Mouse (Mus musculus): ENCODE data around the gene 2310022A10Rik. TPM values are rescaled to one million over a fixed set of nuclear protein-coding genes. Genes with fewer than 3 reads are reported as not detected.
"Not testable (repeated sequence)": the region's sequence is repeated elsewhere in the genome, so short reads cannot be mapped to it uniquely, and the experiment has no call there.

The 2310022A10Rik gene
- total RNA-seq, 2 experiments from 2014 or later: 21.6 to 28.0 TPM

DNA sequence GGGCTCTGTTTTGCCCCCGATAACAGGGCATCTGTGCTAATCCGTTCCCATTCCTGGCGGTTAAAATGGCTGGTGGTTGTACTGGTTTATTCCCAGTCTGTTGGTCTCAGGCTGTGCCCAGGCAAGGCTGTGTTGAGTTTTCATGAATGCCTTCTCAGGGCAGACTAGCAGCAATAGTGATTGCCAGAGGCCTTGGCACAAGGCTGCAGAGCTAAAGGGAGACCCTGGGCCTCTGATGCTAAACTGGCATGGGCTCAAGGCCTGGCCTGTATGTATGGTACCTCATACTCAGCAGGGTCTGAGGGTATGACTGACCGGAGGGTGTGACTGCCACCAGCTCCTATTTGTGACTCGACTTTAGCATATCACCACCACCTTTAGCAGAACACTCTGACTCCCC lies 57.8 kb downstream of the 2310022A10Rik start:
- no peak for DNase-seq (ENCODE audit: low spot score in 2 of 2)

DNA sequence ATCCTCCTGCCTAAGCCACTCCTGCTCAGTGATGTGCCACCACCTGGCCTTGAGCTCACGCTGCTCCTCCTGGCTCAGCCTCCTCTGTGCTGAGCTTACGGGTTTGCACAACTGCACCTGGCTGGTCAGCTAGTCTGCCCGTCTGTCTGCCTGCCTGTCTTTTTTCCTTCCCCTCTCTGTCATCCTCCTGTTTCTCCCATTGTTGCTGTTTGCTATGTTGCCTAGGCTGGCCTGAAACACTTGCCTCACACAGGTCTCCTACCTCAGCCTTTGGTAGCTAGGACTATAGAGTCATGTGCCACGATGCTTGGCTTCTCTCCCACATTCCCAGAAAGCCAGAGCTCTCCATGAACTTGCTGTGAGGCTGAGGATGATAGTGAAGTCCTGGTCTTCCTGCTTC lies 59.9 kb downstream of the 2310022A10Rik start:
- no peak for DNase-seq (ENCODE audit: low spot score in 2 of 2)

DNA sequence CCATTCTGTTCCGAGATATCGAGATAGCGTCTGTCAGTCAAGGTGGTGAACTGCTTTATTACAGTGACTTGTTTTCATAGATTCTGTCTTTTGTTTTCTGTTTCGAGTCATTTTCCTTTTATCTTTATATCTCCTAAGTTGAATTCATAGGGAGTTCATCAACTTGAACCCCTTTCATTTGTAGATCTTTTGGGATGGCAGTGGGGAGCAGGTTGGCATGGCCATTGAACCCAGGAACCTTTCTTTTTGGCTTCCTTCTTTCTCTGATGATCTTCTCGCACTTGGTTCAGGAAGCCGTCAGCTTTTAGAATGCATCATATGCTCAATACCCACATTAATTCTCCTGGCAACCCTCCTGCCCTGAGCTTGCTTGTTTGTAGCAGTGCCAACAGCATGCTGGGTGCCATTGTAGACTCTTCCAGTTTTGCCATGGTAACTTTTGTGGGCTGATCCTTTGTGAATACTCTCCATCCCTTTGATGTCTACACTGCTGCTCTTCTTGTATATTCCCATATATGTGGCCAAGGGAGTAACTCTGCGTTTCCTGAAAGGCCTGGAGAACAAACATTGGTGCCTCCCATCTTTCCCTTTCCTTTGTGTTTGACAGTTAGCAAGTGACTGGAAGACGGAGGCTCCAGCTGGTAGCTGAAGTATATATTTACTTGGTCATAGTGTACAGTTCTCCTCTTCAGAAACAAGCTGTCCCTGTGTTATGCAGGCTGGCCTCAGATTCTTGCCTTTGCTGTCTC lies 60.9 kb downstream of the 2310022A10Rik start:
- DNase-seq (ENCODE audit: low spot score in 2 of 2): no peak

DNA sequence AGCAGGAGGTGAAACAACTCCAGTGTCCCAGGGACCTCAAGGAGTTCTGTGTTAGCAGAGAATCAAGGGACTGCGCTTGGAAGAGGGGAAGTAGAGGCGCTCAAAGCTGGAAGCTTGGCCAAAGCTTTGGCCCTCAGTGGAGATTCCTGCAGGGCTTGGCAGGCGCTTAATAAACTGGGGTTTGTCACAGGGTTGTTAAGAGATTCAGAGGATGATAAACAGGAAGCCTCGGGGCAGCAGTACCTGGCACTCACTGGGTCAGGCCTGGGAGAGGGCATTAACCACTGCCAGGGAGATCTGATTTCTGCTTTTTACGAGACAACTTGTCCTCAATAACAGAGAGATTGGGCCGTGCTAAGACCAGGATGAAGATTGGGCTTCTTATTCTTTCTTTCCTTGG lies 68.0 kb downstream of the 2310022A10Rik start:
- DNase-seq (ENCODE audit: low spot score in 2 of 2): no peak

DNA sequence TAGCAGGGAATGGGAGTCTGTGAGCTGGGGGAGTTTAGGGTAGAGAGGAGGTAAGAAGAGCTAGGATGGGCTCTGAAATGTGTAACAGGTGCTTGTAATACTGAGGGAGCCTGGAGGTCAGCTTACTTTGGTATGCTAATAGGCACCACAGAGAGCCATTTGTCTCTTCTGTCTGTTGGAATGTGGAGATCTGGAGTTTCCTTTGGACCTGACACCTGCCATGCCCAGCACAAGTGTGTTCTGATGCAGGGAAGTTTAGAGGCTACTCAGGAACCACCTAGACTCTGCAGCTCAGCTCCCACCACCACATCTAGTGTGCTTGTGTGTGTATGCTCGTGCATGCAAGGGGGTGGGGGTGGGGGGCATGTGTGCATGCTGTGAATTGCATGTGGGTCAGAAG lies 69.2 kb downstream of the 2310022A10Rik start:
- DNase-seq (ENCODE audit: low spot score in 2 of 2): no peak

DNA sequence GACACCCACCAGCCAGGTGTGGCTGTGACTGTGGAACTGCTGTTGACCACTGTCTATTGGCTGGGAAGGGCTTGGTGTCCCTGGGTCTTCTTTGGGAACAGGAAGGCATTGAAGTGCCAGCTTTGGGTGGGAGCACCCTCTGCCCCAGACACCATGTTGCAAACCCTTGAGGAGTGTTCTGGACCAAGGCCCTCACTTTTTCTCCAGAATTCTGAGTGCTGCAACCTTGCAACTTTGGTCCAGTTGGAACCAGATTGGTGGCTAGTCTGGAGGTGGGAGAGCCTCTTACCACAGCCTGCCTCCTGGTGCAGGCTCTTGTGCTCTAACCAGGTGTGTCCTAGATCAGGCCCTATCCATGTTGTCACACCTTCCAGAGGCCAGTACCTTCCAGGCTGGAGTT lies 71.9 kb downstream of the 2310022A10Rik start:
- DNase-seq (ENCODE audit: low spot score in 2 of 2): no peak

DNA sequence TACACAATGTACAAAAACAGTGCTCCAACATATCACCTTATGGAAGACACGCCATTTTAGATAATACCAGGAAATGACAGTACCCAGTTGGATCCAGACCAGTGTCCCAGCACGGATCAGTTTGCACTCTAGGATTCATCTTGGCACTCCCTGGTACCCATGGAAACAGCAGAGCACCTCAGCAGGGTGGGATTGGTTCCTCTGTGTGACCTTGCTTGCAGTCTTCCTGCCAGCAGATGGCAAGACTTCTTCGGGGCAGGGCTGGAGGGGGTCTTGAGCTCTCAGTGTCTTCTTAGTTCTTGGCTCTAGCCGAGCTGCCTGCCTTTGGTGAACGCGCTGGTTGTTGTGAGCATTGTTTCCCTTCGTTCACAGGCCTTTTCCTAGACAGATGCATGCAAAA lies 74.7 kb downstream of the 2310022A10Rik start:
- DNase-seq (ENCODE audit: low spot score in 2 of 2): no peak

DNA sequence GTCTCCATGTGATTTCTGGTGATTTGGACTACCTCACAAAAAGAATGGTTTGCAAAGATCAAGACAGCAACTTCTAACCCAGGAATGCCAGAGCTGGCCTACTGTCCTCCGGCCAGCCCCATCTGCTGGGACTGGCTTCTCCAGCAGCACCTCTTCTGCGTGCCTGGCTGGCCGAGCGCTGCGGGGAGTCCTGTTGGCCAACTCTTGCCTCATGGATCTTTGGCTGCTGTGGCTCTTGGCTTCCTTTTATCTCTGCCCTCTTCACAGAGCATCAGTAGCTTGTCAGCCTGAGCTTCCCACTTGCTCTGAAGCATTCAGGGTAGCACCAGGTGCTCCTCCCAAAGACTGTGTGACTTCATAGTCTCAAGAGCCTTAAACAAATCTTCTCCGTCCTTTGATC lies 75.2 kb downstream of the 2310022A10Rik start:
- DNase-seq (ENCODE audit: low spot score in 2 of 2): no peak

DNA sequence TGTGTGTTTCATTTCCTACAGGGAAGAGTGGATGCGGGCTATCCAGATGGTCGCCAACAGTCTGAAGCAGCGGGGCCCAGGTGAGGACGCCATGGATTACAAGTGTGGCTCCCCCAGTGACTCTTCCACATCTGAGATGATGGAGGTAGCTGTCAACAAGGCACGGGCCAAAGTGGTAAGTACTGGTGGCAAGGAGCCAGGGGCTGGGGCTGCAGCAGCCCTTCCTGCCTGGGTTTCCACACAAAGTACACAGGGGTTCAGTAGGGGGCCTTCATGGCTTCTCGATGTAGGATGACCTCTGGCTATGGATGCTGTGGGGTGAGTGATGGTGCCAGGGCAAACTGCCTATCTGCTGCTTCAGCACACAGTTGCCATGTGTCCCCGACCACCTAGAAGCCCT lies 75.8 kb downstream of the 2310022A10Rik start:
- DNase-seq (ENCODE audit: low spot score in 2 of 2): not testable (repeated sequence)

DNA sequence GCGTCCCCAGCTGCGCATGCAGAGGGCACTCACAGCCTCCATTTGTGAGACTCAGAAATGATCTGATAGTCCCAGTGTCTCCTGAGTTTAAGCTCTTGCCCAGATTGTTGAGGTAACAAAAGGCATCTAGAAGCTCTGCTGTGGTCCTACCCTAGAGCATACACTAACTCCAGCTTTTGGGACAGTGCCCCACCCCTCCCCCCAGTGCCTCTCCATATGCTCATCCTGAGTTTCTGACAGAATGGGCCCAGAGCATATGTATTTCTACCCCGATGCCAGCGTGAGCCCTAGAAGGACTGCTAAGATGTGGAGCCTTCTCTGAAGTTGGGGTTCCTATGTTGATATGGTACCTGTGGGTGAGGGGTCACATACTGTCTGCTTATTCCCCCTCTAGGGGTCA lies 78.4 kb downstream of the 2310022A10Rik start:
- DNase-seq (ENCODE audit: low spot score in 2 of 2): no peak

Other genes with a start within 250 kb of the 2310022A10Rik start
- 100 to 1,000 TPM in 1 of 2 experiments, 10 to 100 TPM in 1; 95.4 to 102 TPM for gene Ltbp4, start 215.5 kb upstream of the 2310022A10Rik start, total RNA-seq (2021)
- 10 to 100 TPM; 22.9 to 31.7 TPM for gene Shkbp1, start 197.2 kb upstream of the 2310022A10Rik start, total RNA-seq (2021)
- gene Gm20479, start 195.8 kb upstream of the 2310022A10Rik start, total RNA-seq (2021): 1 to 10 TPM in 1 of 2 experiments, not detected in 1; 2.5 TPM
- 1 to 10 TPM; 1.2 to 1.4 TPM for gene Sptbn4, start 105.5 kb upstream of the 2310022A10Rik start, total RNA-seq (2021)
- 10 to 100 TPM; 58.4 to 62.1 TPM for gene Blvrb, start 105.3 kb upstream of the 2310022A10Rik start, total RNA-seq (2021)
- gene Sertad3, start 79.5 kb upstream of the 2310022A10Rik start, total RNA-seq (2021): 10 to 100 TPM; 16.7 to 17.3 TPM
- 10 to 100 TPM; 18.1 to 18.8 TPM for gene Sertad1, start 66.3 kb upstream of the 2310022A10Rik start, total RNA-seq (2021)
- 1 to 10 TPM; 7.0 to 8.8 TPM for gene Prx, start 53.9 kb upstream of the 2310022A10Rik start, total RNA-seq (2021)
- 1 to 10 TPM; 1.4 to 1.8 TPM for gene Hipk4, start 30.0 kb upstream of the 2310022A10Rik start, total RNA-seq (2021)
- gene Pld3, start within 50 bp of the 2310022A10Rik start, total RNA-seq (2021): 100 to 1,000 TPM; 132 to 133 TPM
- gene Akt2, start 38.3 kb downstream of the 2310022A10Rik start, total RNA-seq (2021): 100 to 1,000 TPM; 195 to 220 TPM
- gene Ttc9b, start 100.7 kb downstream of the 2310022A10Rik start, total RNA-seq (2021): 1 to 10 TPM; 1.1 to 1.6 TPM
- 10 to 100 TPM; 30.3 to 31.9 TPM for gene Map3k10, start 121.4 kb downstream of the 2310022A10Rik start, total RNA-seq (2021)
- 1 to 10 TPM; 2.9 to 3.5 TPM for gene Zfp607b, start 136.1 kb downstream of the 2310022A10Rik start, total RNA-seq (2021)
- 10 to 100 TPM; 21.6 to 23.0 TPM for gene Zfp60, start 178.2 kb downstream of the 2310022A10Rik start, total RNA-seq (2021)

All from adrenal gland, postnatal 4 days (tissue).